Mouse (Mus musculus) right cerebral cortex, postnatal 10 days (tissue): ENCODE measurements at regions not wholly inside any gene's neighbourhood (a gene's known extent, or its start where the extent isn't known, plus 50 kb on each side); places are given as distances from the start of the nearest gene placed in this dataset.

Source experiments
- DNase-seq, 2 experiments: peaks; one replicate each; pipeline ENCODE4 v3.0.0; 2021; ENCODE audit warnings: low spot score in 2 of 2

DNA sequence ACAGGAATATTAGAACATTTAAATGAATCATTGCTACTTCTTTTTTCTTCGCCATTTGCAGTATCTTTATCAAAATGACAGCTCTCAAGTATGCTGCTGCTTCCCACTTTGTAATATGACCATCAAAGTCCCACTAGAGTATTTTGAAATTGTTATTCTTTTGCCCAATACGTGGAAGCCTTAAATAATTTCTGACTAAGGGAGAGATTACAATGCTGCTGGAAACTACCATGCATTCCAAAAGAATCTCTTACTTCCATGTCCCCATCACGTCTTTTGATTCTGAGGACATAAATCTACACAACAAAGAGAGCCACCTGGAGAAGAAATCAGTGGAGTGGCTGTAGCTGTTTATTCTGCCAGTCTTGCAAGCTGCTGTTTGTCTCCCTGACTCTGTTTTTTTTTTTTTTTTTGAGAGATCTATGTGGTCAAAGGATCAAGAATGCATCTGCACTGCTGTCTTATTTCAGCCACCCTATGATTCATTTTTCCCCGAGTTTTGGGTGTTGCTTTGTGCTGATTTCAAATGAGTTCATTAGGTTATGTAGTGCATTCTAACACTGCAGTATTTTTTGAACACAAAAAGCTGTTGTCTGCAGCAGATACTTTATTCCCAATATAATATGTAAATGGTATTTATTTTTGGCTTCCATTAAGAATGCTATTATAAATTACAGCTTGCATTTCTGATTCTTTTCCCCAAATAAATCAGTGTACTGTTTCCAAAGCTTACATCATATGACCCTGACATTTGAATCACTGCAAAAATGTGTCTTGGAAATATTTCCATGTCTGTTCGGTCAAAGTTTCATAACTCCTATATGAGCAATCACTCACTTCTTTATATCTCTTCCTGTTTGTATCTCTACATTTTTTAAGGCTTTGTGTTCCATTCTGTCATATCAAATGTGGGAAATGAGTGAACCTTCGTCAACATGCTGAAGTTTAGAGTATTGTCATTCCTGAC lies 53.1 kb upstream of the Trim52 start:
- no peak for DNase-seq
